8 mouse cellular contexts compared by ENCODE assay signal in genomic region chr6:145863065-145863971, GRCm38 (mm10). TPM values are rescaled to one million over a fixed set of nuclear protein-coding genes. Genes with fewer than 3 reads are reported as not detected.
A peak's percentile ranks its signal among the peaks of the same experiment; 100 is the strongest.
DNase-seq lines count a peak whose midpoint lies in the region; ATAC-seq and TF ChIP-seq lines count a peak whose summit lies in the region.

No protein-coding gene starts in this region.

- peak; percentile 50 for TF ChIP-seq POLR2A in CH12.LX (IDR thresholded peaks at IDR 0.05; ENCODE audit: low read depth, low read length)
- no peak for TF ChIP-seq POLR2A in bone marrow macrophage, adult 2 months (IDR thresholded peaks at IDR 0.05; ENCODE audit: borderline replicate concordance, low read depth, low read length)

- peak overlapping the region; percentile 70 for H3K4me2 ChIP-seq in CH12.LX (ENCODE audit: insufficient read depth, low read depth, poor library complexity, severe bottlenecking)
- peak overlapping the region; percentile 95 for H3K4me2 ChIP-seq in heart, embryonic 13.5 days
- H3K4me2 ChIP-seq in liver, embryonic 11.5 days: peak overlapping the region; percentile 78

- dilution Hi-C loops in CH12.LX (cut with MboI; ENCODE audit: extremely low pct_ligation_motif_present, extremely low pct_unique_long_range_greater_than_20kb, low sequenced_read_pairs): no loop called here

- peak; percentile 24; the same call in 1 of the 2 replicates for ATAC-seq in heart, embryonic 13.5 days (ENCODE audit: extremely low read depth, insufficient number of reproducible peaks, low FRiP score, low TSS enrichment)
- peak; percentile 67 for ATAC-seq in liver, embryonic 11.5 days (replicated peaks; ENCODE audit: low FRiP score)

- peak; percentile 42 for DNase-seq in CH12.LX (ENCODE audit: extremely low read depth)
- peak; percentile 78 for DNase-seq in fibroblast of lung, adult 2 months (ENCODE audit: low read depth)
- peak; percentile 64 for DNase-seq in kidney, postnatal 10 days
- peak; percentile 54 for DNase-seq in liver, embryonic 11.5 days (ENCODE audit: low spot score)
- peak; percentile 74 for DNase-seq in neural tube, embryonic 10.5 days (ENCODE audit: extremely low spot score, low spot score)
- peak; percentile 78 for DNase-seq in telencephalon, adult 2 months (ENCODE audit: low read depth, low spot score)

- in situ Hi-C loops in CH12.LX (cut with MboI; ENCODE audit: low pct_ligation_motif_present, low pct_unique_long_range_greater_than_20kb, low sequenced_read_pairs): no loop called here

- peaks cover 0 to 31% of the 10 kb centered on the region in 2 experiments for H3K36me3 ChIP-seq in CH12.LX (replicated peaks in 1 of 2; ENCODE audit: control insufficient read depth in 1 of 2, insufficient read depth in 1 of 2, low read length in 1 of 2)
- peaks cover 3% of the 10 kb centered on the region; the same call in 1 of the 2 replicates for H3K36me3 ChIP-seq in heart, embryonic 13.5 days
- no peaks in the 10 kb centered on the region for H3K36me3 ChIP-seq in liver, embryonic 11.5 days (ENCODE audit: control insufficient read depth, insufficient read depth, low read length)

- WGBS in heart, embryonic 13.5 days: under 1% methylated on average over 90 of the region's 105 CpGs
- under 1% methylated on average over 89 of the region's 105 CpGs for WGBS in liver, embryonic 11.5 days

- TF ChIP-seq RAD21 in CH12.LX (IDR thresholded peaks at IDR 0.05; ENCODE audit: low read depth, low read length): no peak; the same call in 1 of the 2 replicates

- H3K9ac ChIP-seq in CH12.LX (ENCODE audit: insufficient read depth, low read depth): peak overlapping the region; percentile 67
- H3K9ac ChIP-seq in heart, embryonic 13.5 days: peak overlapping the region; percentile 89
- H3K9ac ChIP-seq in liver, embryonic 11.5 days (ENCODE audit: low read depth, low read length): 0 out of 2 replicates have a peak overlapping the region, but pooled peaks have one; percentile 7

- H3K27ac ChIP-seq in CH12.LX (ENCODE audit: insufficient read depth, low read depth): peak overlapping the region; percentile 88
- peak overlapping the region; percentile 93 for H3K27ac ChIP-seq in bone marrow macrophage, adult 2 months (ENCODE audit: insufficient read depth, low read depth, low read length)
- H3K27ac ChIP-seq in heart, embryonic 13.5 days (replicated peaks): peak overlapping the region; percentile 74
- H3K27ac ChIP-seq in liver, embryonic 11.5 days (ENCODE audit: low read depth, low read length): no peak overlapping the region

- TF ChIP-seq CTCF in CH12.LX (conservative IDR thresholded peaks at IDR 0.05 in 1 of 2, IDR thresholded peaks at IDR 0.05 in 1 of 2; ENCODE audit: low read depth in 2 of 2, low read length in 2 of 2): no peak
- TF ChIP-seq CTCF in bone marrow macrophage, adult 2 months (IDR thresholded peaks at IDR 0.05; ENCODE audit: low read depth, low read length): no peak

- no peak for TF ChIP-seq EP300 in CH12.LX (IDR thresholded peaks at IDR 0.05; ENCODE audit: low read length)

- H3K9me3 ChIP-seq in CH12.LX (replicated peaks; ENCODE audit: low read length): no peaks in the 10 kb centered on the region
- H3K9me3 ChIP-seq in heart, embryonic 13.5 days: no peaks in the 10 kb centered on the region
- H3K9me3 ChIP-seq in liver, embryonic 11.5 days (ENCODE audit: control insufficient read depth, low read length): no peaks in the 10 kb centered on the region

- peak overlapping the region; percentile 75 to 92 (median 82) for H3K4me3 ChIP-seq in CH12.LX (replicated peaks in 1 of 3; ENCODE audit: low read depth in 2 of 3, low read length in 2 of 3, poor library complexity in 1 of 3)
- H3K4me3 ChIP-seq in bone marrow macrophage, adult 2 months (ENCODE audit: insufficient read depth, low read length): peak overlapping the region; percentile 93
- H3K4me3 ChIP-seq in heart, embryonic 13.5 days: peak overlapping the region; percentile 76
- H3K4me3 ChIP-seq in liver, embryonic 11.5 days (ENCODE audit: low read depth, low read length): peak overlapping the region; percentile 51

- H3K27me3 ChIP-seq in CH12.LX (replicated peaks): no peaks in the 10 kb centered on the region
- H3K27me3 ChIP-seq in heart, embryonic 13.5 days (replicated peaks): peaks cover 42% of the 10 kb centered on the region
- H3K27me3 ChIP-seq in liver, embryonic 11.5 days (replicated peaks; ENCODE audit: control insufficient read depth, insufficient read depth, low read length): peaks cover 67% of the 10 kb centered on the region

- peaks cover 2 to 35% of the 10 kb centered on the region in 2 experiments; a peak in 3 of 4 replicates for H3K4me1 ChIP-seq in CH12.LX (ENCODE audit: control insufficient read depth in 1 of 2, insufficient read depth in 2 of 2)
- H3K4me1 ChIP-seq in bone marrow macrophage, adult 2 months (ENCODE audit: control insufficient read depth, insufficient read depth, low read length): peaks cover 18% of the 10 kb centered on the region
- H3K4me1 ChIP-seq in heart, embryonic 13.5 days: peaks cover 41% of the 10 kb centered on the region
- H3K4me1 ChIP-seq in liver, embryonic 11.5 days (replicated peaks; ENCODE audit: control insufficient read depth, insufficient read depth, low read length): peaks cover 6% of the 10 kb centered on the region

- H3K79me2 ChIP-seq in CH12.LX (replicated peaks; ENCODE audit: control insufficient read depth, extremely low read depth, insufficient read depth, poor library complexity, severe bottlenecking): peaks cover 49% of the 10 kb centered on the region

TF ChIP-seq in CH12.LX, 34 proteins besides CTCF, POLR2A, EP300 and RAD21:
- TF ChIP-seq USF1 (IDR thresholded peaks at IDR 0.05; ENCODE audit: low read depth, low read length): peak; percentile 79
- peak; percentile 50; the same call in 1 of the 2 replicates for TF ChIP-seq USF2 (conservative IDR thresholded peaks at IDR 0.05; ENCODE audit: low read depth, low read length)
- TF ChIP-seq IRF4 (IDR thresholded peaks at IDR 0.05; ENCODE audit: low read depth, low read length): no peak
- peak; percentile 53; the same call in 1 of the 2 replicates for TF ChIP-seq ETS1 (conservative IDR thresholded peaks at IDR 0.05; ENCODE audit: low read depth, low read length)
- TF ChIP-seq KAT2A (IDR thresholded peaks at IDR 0.05; ENCODE audit: insufficient replicate concordance, low read length): 0 out of 2 replicates have a peak, but pooled peaks have one; percentile 9
- peak; percentile 73 for TF ChIP-seq MXI1 (IDR thresholded peaks at IDR 0.05; ENCODE audit: low read depth, low read length)
- TF ChIP-seq MAX (IDR thresholded peaks at IDR 0.05; ENCODE audit: low read length): peak; percentile 78; the same call in 1 of the 2 replicates
- TF ChIP-seq CHD2 (IDR thresholded peaks at IDR 0.05; ENCODE audit: low read length): no peak
- no peak for TF ChIP-seq JUN (IDR thresholded peaks at IDR 0.05; ENCODE audit: insufficient read depth, low read depth, low read length)
- peak; percentile 16 for TF ChIP-seq TCF12 (IDR thresholded peaks at IDR 0.05; ENCODE audit: low read depth, low read length)
- 0 out of 2 replicates have a peak, but pooled peaks have one; percentile 66 for TF ChIP-seq MYC (IDR thresholded peaks at IDR 0.05; ENCODE audit: low read depth, low read length)
- TF ChIP-seq MAZ (IDR thresholded peaks at IDR 0.05; ENCODE audit: low read depth, low read length): 0 out of 2 replicates have a peak, but pooled peaks have one; percentile 39
- no peak for TF ChIP-seq UBTF (IDR thresholded peaks at IDR 0.05; ENCODE audit: low read depth, low read length)
- peak; percentile 91 for TF ChIP-seq BHLHE40 (IDR thresholded peaks at IDR 0.05; ENCODE audit: low read depth, low read length)
- no peak for TF ChIP-seq GABPA (IDR thresholded peaks at IDR 0.05; ENCODE audit: insufficient replicate concordance, low read depth, low read length)
- TF ChIP-seq ELF1 (IDR thresholded peaks at IDR 0.05; ENCODE audit: low read depth, low read length): no peak
- no peak for TF ChIP-seq HCFC1 (IDR thresholded peaks at IDR 0.05; ENCODE audit: low read depth, low read length)
- 0 out of 2 replicates have a peak, but pooled peaks have one; percentile 45 for TF ChIP-seq TBP (conservative IDR thresholded peaks at IDR 0.05; ENCODE audit: low read depth, low read length)

RNA-seq across cellular contexts. Expression of gene Bhlhe41, which starts 2.0 kb away (rescaled TPM):
- total RNA-seq in CH12.LX (2012; rRNA removed) (12.6 and 19.1 TPM in 2 replicates), CH12.LX (2014; rRNA removed) (11.9 and 12.5 TPM in 2 replicates)
- 105 and 110 TPM in 2 replicates for polyA plus RNA-seq in CH12.LX (2012; ENCODE audit: insufficient read length, low read depth)
- polyA plus RNA-seq in bone marrow macrophage, adult 2 months (2012; ENCODE audit: insufficient read depth, insufficient read length, missing spikeins): 40.5 and 50.0 TPM in 2 replicates
- polyA plus RNA-seq in heart, embryonic 13.5 days (2015; fragmentation: Nextera tagmentation; extraction: Ambion mirVana): 4.9 and 6.6 TPM in 2 replicates
- 0.34 and 0.45 TPM in 2 replicates for polyA plus RNA-seq in liver, embryonic 11.5 days (2014; fragmentation: Nextera tagmentation; extraction: Ambion mirVana)

Comparison
In these comparisons a context has a peak if more than half of its experiments do, and no peak if none do; other contexts are left out.
1. H3K9ac ChIP-seq: peak in every context shown above with its lines; median percentile 89 in heart, embryonic 13.5 days; 67 in CH12.LX; 7 in liver, embryonic 11.5 days.